ENCODE assay signal across 8 mouse cellular contexts in the genomic region with DNA sequence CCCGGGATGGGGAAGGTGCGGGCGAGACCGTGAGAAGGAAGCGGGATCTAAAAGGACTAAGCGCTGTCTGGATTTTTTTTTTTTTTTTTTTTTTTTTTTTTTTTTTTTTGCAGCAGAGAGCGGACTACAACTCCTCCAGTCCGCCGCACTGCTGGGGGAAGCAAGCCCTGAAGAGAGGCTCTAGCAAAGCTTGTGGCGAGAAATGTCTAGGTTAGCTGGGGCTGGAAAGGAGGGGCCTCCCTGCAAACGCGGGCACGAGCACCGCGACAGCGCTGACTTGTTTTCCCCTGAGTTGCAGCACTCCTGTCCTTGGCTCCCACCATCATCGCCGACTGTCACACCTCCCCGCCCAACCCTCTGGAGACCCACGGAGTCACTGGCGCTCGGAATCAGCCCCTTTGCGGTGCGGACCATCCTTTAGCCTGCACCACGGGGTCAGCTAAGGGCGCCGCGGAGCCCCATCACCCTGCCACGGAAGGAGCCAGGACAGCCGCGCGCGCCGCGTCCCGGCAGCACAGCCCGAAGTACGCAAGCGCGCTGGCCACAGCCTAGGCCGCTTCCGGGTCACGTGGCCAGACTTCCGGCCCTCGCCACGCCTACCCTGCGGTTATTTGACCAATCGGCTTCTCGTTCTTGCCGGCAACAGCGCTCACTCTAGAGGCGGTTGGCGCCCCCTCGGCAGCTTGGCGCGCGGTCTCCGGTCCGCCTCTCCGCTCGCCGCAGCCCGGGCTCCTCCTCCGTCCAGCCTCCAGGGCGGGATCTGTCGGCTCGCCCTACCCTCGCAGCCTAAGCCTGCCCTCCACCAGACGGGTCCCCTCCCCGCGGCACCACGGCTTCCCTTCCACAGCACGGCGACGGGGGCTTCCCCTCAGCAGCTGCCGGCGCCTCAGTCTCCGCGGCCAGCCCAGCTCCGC. TPM values are rescaled to one million over a fixed set of nuclear protein-coding genes. Genes with fewer than 3 reads are reported as not detected.
A peak's percentile ranks its signal among the peaks of the same experiment; 100 is the strongest.
DNase-seq lines count a peak whose midpoint lies in the region; ATAC-seq lines count a peak whose summit lies in the region.

Gene Ap1s2 (plus strand): TSS at position 681 of the 914 bp plus-strand sequence.

- DNase-seq in B cell, adult 2 months, result peak; percentile 95
- peak; percentile 98 for DNase-seq in brain, adult 2 months (ENCODE audit: low read depth, low spot score)
- DNase-seq in heart, embryonic 10.5 days (ENCODE audit: low spot score), result peak; percentile 96
- DNase-seq in liver, result peak; percentile 94
- peak; percentile 92 to 93 for DNase-seq in spleen, postnatal 4 days (ENCODE audit: low spot score in 2 of 2)

- H3K36me3 ChIP-seq in heart, embryonic 10.5 days, result no peaks in the 10 kb centered on the region
- H3K36me3 ChIP-seq in kidney, embryonic 15.5 days, result no peaks in the 10 kb centered on the region

- ATAC-seq in erythroblast, adult 5-6 weeks (replicated peaks; ENCODE audit: low FRiP score, poor library complexity, severe bottlenecking), result peak; percentile 99
- ATAC-seq in kidney, embryonic 15.5 days (replicated peaks; ENCODE audit: low FRiP score), result peak; percentile 100
- peak; percentile 97 for ATAC-seq in monocyte, adult 5-6 weeks (replicated peaks; ENCODE audit: insufficient number of reproducible peaks, low FRiP score, low TSS enrichment, poor library complexity, severe bottlenecking)

- no peaks in the 10 kb centered on the region for H3K9me3 ChIP-seq in heart, embryonic 10.5 days
- no peaks in the 10 kb centered on the region; the same call in 1 of the 2 replicates for H3K9me3 ChIP-seq in kidney, embryonic 15.5 days (replicated peaks)

- WGBS in heart, embryonic 10.5 days, result 16% methylated on average over 77 of the region's 80 CpGs
- WGBS in kidney, embryonic 15.5 days, result 23% methylated on average over 80 of the region's 80 CpGs

- H3K27ac ChIP-seq in heart, embryonic 10.5 days, result peak within 1 kb of the TSS; percentile 89
- peak within 1 kb of the TSS; percentile 88 for H3K27ac ChIP-seq in kidney, embryonic 15.5 days

- H3K27me3 ChIP-seq in heart, embryonic 10.5 days (ENCODE audit: insufficient read depth, poor library complexity, severe bottlenecking), result peaks cover 12% of the 10 kb centered on the region; the same call in 1 of the 2 replicates
- H3K27me3 ChIP-seq in kidney, embryonic 15.5 days, result peaks cover 13% of the 10 kb centered on the region; the same call in 1 of the 2 replicates

- H3K4me2 ChIP-seq in kidney, embryonic 15.5 days, result peak within 1 kb of the TSS; percentile 59

- peak within 1 kb of the TSS; percentile 54 for H3K9ac ChIP-seq in kidney, embryonic 15.5 days

- H3K4me3 ChIP-seq in heart, embryonic 10.5 days, result peak within 1 kb of the TSS; percentile 68
- peak within 1 kb of the TSS; percentile 66 for H3K4me3 ChIP-seq in kidney, embryonic 15.5 days (replicated peaks)

- no peaks in the 10 kb centered on the region for H3K4me1 ChIP-seq in heart, embryonic 10.5 days
- no peaks in the 10 kb centered on the region for H3K4me1 ChIP-seq in kidney, embryonic 15.5 days

RNA-seq across cellular contexts. Expression of gene Ap1s2, which starts in this region (rescaled TPM):
- 45.4 and 45.5 TPM in 2 replicates for total RNA-seq in erythroblast, adult 5-6 weeks (2015; ENCODE audit: low replicate concordance)
- 18.4 and 20.2 TPM in 2 replicates for total RNA-seq in erythroblast, adult 5-6 weeks (2017; ENCODE audit: low replicate concordance)
- polyA plus RNA-seq in heart, embryonic 10.5 days (2016; fragmentation: Nextera tagmentation; extraction: Ambion mirVana), result 19.3 and 23.6 TPM in 2 replicates
- 21.8 and 22.5 TPM in 2 replicates for polyA plus RNA-seq in kidney, embryonic 15.5 days (2015; fragmentation: Nextera tagmentation; extraction: Ambion mirVana)
- 103 to 180 TPM (median 145 TPM) in 3 replicates for total RNA-seq in monocyte, adult 5-6 weeks (2017)

Comparison
In these comparisons a context has a peak if more than half of its experiments do, and no peak if none do; other contexts are left out.
1. Peak in every context shown above with its lines: DNase-seq, ATAC-seq, H3K4me3 ChIP-seq and H3K27ac ChIP-seq.